Mouse (Mus musculus) monocyte, adult 59 days (primary cell): ENCODE data around the gene Sephs1. TPM values are rescaled to one million over a fixed set of nuclear protein-coding genes. Genes with fewer than 3 reads are reported as not detected.

Experiments
- total RNA-seq, 2 experiments: library from RNA; stranded (reverse); gene quantifications; one replicate each; pipeline ENCODE4 v1.2.4; 2023

Gene Sephs1
- total RNA-seq: 10 to 100 TPM; 20.4 to 22.5 TPM

DNA sequence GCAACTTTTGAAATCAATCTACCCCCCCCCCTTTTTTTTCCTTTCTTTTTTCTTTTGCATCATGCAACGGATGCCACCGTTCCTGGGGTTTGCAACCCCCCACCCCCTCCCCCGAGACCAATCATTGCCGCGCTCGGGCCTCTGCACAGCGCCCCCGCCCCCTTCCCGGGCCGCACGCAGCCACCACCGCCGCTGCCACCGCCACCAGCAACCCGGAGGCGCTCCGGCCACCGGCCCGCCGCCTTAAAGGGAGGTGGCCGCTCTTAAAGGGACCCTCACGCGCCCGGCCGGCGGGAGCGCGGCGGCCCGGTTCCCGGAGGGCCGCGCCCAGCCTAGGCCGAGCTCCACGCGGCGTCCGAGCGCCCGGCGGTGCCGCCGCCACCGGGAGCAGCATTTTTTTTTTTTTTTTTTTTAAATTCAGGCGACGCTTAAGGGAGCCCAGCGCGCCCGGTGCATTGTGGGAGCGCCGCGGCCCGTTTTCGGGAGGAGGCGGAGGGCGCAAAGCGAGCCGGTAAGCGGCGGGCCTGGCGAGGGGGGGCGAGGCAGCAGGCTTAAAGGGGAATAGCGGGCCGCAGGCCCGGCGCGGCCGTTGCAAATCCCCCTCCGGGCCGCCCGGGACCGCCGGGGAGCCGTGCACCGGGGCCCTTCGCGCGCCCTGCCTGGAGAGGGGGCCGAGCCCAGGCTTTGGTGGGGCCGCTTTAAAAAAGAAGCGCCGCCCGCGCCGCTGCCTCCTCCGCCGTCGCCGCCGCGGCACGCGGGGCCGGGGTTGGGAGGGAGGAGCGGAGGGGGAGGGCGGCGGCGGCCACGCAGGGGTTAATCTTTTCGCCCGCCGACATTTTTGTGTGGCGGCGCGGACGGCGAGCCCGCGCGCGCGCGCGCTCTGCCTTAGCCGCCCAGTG is at the start of gene Sephs1:
TSS of gene Sephs1 (plus strand) at position 215 of the 899 bp plus-strand sequence.

DNA sequence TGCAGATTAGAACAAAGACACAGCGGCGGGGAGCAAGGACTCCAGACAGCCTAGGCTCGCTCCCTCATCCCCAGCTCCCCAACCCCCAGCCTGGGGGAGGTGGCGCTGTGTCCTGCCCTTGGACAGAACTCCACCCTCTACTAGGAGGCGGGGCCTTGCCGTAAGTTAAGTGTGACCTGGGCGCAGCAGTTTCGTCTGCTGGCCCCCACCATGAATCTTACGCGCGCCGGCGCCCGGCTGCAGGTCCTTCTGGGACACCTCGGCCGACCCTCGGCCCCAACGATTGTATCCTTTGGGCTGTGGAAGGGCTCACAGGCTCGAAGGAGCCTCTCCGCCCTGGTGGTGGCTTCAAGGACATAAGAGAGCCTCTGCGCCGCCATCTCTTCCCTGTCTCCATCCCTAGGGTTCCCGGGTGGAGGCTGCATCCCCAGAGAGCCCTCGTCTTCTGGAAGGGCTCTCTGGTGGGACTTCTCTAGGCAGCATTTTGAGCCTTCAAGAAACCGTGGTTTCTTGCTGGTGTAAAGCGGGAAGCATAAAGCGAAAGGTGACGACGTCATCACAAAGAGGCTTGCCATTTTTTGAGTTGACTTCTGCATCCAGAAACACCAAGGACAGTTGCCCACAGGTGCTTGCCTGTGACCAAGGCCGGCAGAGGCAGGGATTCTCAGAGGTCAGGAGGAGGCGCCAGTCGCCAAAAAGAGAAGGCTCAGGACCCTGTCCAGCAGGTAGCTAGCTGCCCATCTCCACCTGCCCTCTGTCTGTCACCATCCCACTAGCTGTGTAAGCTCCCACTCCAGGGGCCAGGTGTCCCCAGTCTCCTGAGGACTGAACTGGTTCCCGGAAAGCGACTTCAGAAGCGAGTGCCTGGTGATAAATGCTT is 37.7 kb downstream of the Sephs1 start, which contains the start of gene Phyh:
TSS of gene Phyh (plus strand) at position 160 of the 880 bp plus-strand sequence.

Other genes with a start within 250 kb of the Sephs1 start
- 10 to 100 TPM; 39.6 to 40.2 TPM for gene Prpf18, start 229.5 kb upstream of the Sephs1 start, total RNA-seq
- not detected for gene Bend7, start 163.7 kb upstream of the Sephs1 start, total RNA-seq
- 10 to 100 TPM; 51.1 to 58.5 TPM for gene Phyh, start 37.5 kb downstream of the Sephs1 start, total RNA-seq
- gene Ucma, start 94.6 kb downstream of the Sephs1 start, total RNA-seq: not detected
- gene Mcm10, start 131.2 kb downstream of the Sephs1 start, total RNA-seq: 1 to 10 TPM; 2.2 to 2.5 TPM
- 1 to 10 TPM; 4.4 to 5.0 TPM for gene Optn, start 182.5 kb downstream of the Sephs1 start, total RNA-seq